Mouse (Mus musculus) olfactory bulb, adult 2 months (tissue): ENCODE measurements around the gene Gcm2.

Experiments
- CTCF ChIP-seq: fragments of 200-500 bp; IDR thresholded peaks from 2 replicates; pipeline ENCODE4 v1.5.1; 2012; ENCODE audit warnings: low read depth, mild to moderate bottlenecking, low read length, moderate library complexity; ENCODE audit not compliant: insufficient read depth
- POLR2A ChIP-seq: fragments of 200-500 bp; IDR thresholded peaks from 2 replicates; pipeline ENCODE4 v1.6.1; 2012; ENCODE audit warnings: mild to moderate bottlenecking, low read depth, low read length, moderate library complexity; ENCODE audit not compliant: insufficient read depth

- TF ChIP-seq CTCF (no peak), POLR2A (no peak)
These were observed 58.9 kb downstream of the Gcm2 start for GRCm38 (mm10) chr13:41051965-41052364.
